Mouse (Mus musculus): ENCODE measurements around the gene Chrdl2.

- TF ChIP-seq MAFK (IDR thresholded peaks at IDR 0.05; ENCODE audit: insufficient read depth, low read depth, low read length) (no peak), HCFC1 (IDR thresholded peaks at IDR 0.05; ENCODE audit: borderline replicate concordance, insufficient read depth, low read length) (no peak), ZNF384 (IDR thresholded peaks at IDR 0.05; ENCODE audit: low read depth, low read length) (no peak), CHD2 (IDR thresholded peaks at IDR 0.05; ENCODE audit: low read depth, low read length) (no peak)
Observed at GRCm38 (mm10) chr7:99995186-99995585, 10.8 kb upstream of the Chrdl2 start.

All from ES-E14 (cell line).